Mouse (Mus musculus) intestine, postnatal 0 days (tissue): ENCODE data around the gene Wwc2. TPM values are rescaled to one million over a fixed set of nuclear protein-coding genes. Genes with fewer than 3 reads are reported as not detected.

Experiments used
- ATAC-seq: fragments of 200-750 bp; cut with Nextera tagmentation; 2 replicates; pipeline ENCODE4 v1.8.0; 2017; ENCODE audit warnings: mild to moderate bottlenecking, moderate TSS enrichment, moderate library complexity
- H3K27ac ChIP-seq: fragments of 300-500 bp; sonication (generic); 2 replicates; pipeline ENCODE4 v1.5.1; 2014; ENCODE audit warnings: mild to moderate bottlenecking, low read depth, low read length, moderate library complexity
- H3K27me3 ChIP-seq: fragments of 300-500 bp; sonication (generic); replicated peaks from 2 replicates; pipeline ENCODE4 v1.6.1; 2014; ENCODE audit warnings: low read length, mixed read lengths; ENCODE audit not compliant: control insufficient read depth, insufficient read depth
- H3K36me3 ChIP-seq: fragments of 300-500 bp; sonication (generic); 2 replicates; pipeline ENCODE4 v1.6.1; 2014; ENCODE audit warnings: mild to moderate bottlenecking, moderate library complexity; ENCODE audit not compliant: control insufficient read depth, insufficient read depth
- H3K4me1 ChIP-seq: fragments of 300-500 bp; sonication (generic); replicated peaks from 2 replicates; pipeline ENCODE4 v1.6.1; 2014; ENCODE audit warnings: antibody characterized with exemption, low read length, mixed read lengths; ENCODE audit not compliant: control insufficient read depth, insufficient read depth
- H3K4me2 ChIP-seq: fragments of 300-500 bp; sonication (generic); replicated peaks from 2 replicates; pipeline ENCODE4 v1.6.1; 2014; ENCODE audit warnings: low read depth, mild to moderate bottlenecking, moderate library complexity
- H3K4me3 ChIP-seq: fragments of 300-500 bp; sonication (generic); 2 replicates; pipeline ENCODE4 v1.5.1; 2014; ENCODE audit warnings: low read depth, low read length
- H3K9ac ChIP-seq: fragments of 300-500 bp; sonication (generic); 2 replicates; pipeline ENCODE4 v1.6.1; 2014; ENCODE audit warnings: mild to moderate bottlenecking, low read depth, low read length
- H3K9me3 ChIP-seq: fragments of 300-500 bp; sonication (generic); 2 replicates; pipeline ENCODE4 v1.6.1; 2016; ENCODE audit warnings: mixed run types; ENCODE audit not compliant: control insufficient read depth
- CTCF ChIP-seq: sonication (generic); IDR thresholded peaks from 2 replicates; pipeline ENCODE4 v1.5.1; 2016; ENCODE audit warnings: low read depth, mild to moderate bottlenecking, control low read depth, antibody characterized with exemption, moderate library complexity
- WGBS: fragments of 180-500 bp; shearing (Covaris S2); extraction: QIAGEN DNeasy Blood & Tissue Kit; methylation state at CpG from one replicate; pipeline ENCODE4 v1.1.7; 2014; 5-methylcytosine and 5-hydroxymethylcytosine counted together
- polyA plus RNA-seq: library from polyadenylated mRNA; unstranded; fragments of >200 nt; fragmentation: Nextera tagmentation; extraction: Ambion mirVana; gene quantifications from 2 replicates; pipeline ENCODE4 v1.2.1, GENCODE M21; 2015

Wwc2 gene
- polyA plus RNA-seq, 1 experiment from 2014 or later: 6.7 TPM

GRCm38 (mm10) chr8:47920575-47921144 lies 70.1 kb downstream of the Wwc2 start:
- Histone ChIP-seq H3K27ac (no peak overlapping the region), H3K9me3 (no peaks in the 10 kb centered on the region), H3K27me3 (no peaks in the 10 kb centered on the region), H3K36me3 (peaks cover 6% of the 10 kb centered on the region; the same call in 1 of the 2 replicates), H3K9ac (no peak overlapping the region), H3K4me1 (no peaks in the 10 kb centered on the region), H3K4me2 (no peak overlapping the region), H3K4me3 (no peak overlapping the region)
- no peak for ATAC-seq
- WGBS: 97% methylated on average over 6 of the region's 6 CpGs
- peak; percentile 48 for TF ChIP-seq CTCF

- ATAC-seq: no peak
- Histone ChIP-seq H3K9me3 (no peaks in the 10 kb centered on the region), H3K9ac (no peak overlapping the region), H3K27ac (no peak overlapping the region), H3K4me1 (no peaks in the 10 kb centered on the region), H3K36me3 (peaks cover 6% of the 10 kb centered on the region; the same call in 1 of the 2 replicates), H3K4me2 (no peak overlapping the region; the same call in 1 of the 2 replicates), H3K27me3 (no peaks in the 10 kb centered on the region), H3K4me3 (no peak overlapping the region)
- no peak for TF ChIP-seq CTCF
- WGBS: 86% methylated on average over 19 of the region's 19 CpGs
Measured at GRCm38 (mm10) chr8:47917060-47918035, 73.4 kb downstream of the Wwc2 start.

- 64% methylated on average over 2 of the region's 2 CpGs for WGBS
- H3K4me3 ChIP-seq: no peak overlapping the region
- H3K9ac ChIP-seq: no peak overlapping the region
- no peak overlapping the region for H3K4me2 ChIP-seq
- H3K27me3 ChIP-seq: no peaks in the 10 kb centered on the region
- TF ChIP-seq CTCF: no peak
- H3K36me3 ChIP-seq: peaks cover 6% of the 10 kb centered on the region; the same call in 1 of the 2 replicates
- no peaks in the 10 kb centered on the region for H3K9me3 ChIP-seq
- no peak overlapping the region for H3K27ac ChIP-seq
- ATAC-seq: peak; percentile 38; the same call in 1 of the 2 replicates
- no peaks in the 10 kb centered on the region for H3K4me1 ChIP-seq
Measured at GRCm38 (mm10) chr8:47915521-47915920, 75.2 kb downstream of the Wwc2 start.

- 97% methylated on average over 7 of the region's 7 CpGs for WGBS
- no peak for ATAC-seq
Measured at GRCm38 (mm10) chr8:47914946-47915345, 75.8 kb downstream of the Wwc2 start.

GRCm38 (mm10) chr8:47914161-47914560 lies 76.6 kb downstream of the Wwc2 start:
- H3K27ac ChIP-seq: no peak overlapping the region
- ATAC-seq: no peak
- TF ChIP-seq CTCF: no peak
- H3K9ac ChIP-seq: no peak overlapping the region
- H3K27me3 ChIP-seq: no peaks in the 10 kb centered on the region
- H3K9me3 ChIP-seq: no peaks in the 10 kb centered on the region
- H3K36me3 ChIP-seq: no peaks in the 10 kb centered on the region
- 82% methylated on average over 8 of the region's 8 CpGs for WGBS
- no peaks in the 10 kb centered on the region for H3K4me1 ChIP-seq
- no peak overlapping the region for H3K4me3 ChIP-seq
- no peak overlapping the region for H3K4me2 ChIP-seq

More at GRCm38 (mm10) chr8:47914946-47915345, 75.8 kb downstream of the Wwc2 start:
- no peaks in the 10 kb centered on the region for H3K27me3 ChIP-seq
- no peak overlapping the region for H3K4me3 ChIP-seq
- peaks cover 3% of the 10 kb centered on the region; the same call in 1 of the 2 replicates for H3K36me3 ChIP-seq
- H3K9me3 ChIP-seq: no peaks in the 10 kb centered on the region
- no peak for TF ChIP-seq CTCF
- H3K4me1 ChIP-seq: no peaks in the 10 kb centered on the region
- no peak overlapping the region for H3K9ac ChIP-seq
- H3K27ac ChIP-seq: no peak overlapping the region
- H3K4me2 ChIP-seq: no peak overlapping the region

GRCm38 (mm10) chr8:47913621-47914020 lies 77.1 kb downstream of the Wwc2 start:
- Histone ChIP-seq H3K9me3 (no peaks in the 10 kb centered on the region), H3K9ac (no peak overlapping the region), H3K27ac (no peak overlapping the region), H3K4me1 (no peaks in the 10 kb centered on the region), H3K27me3 (no peaks in the 10 kb centered on the region), H3K36me3 (no peaks in the 10 kb centered on the region), H3K4me3 (no peak overlapping the region), H3K4me2 (no peak overlapping the region)
- TF ChIP-seq CTCF: no peak
- no peak for ATAC-seq
- 95% methylated on average over 9 of the region's 9 CpGs for WGBS
